Mouse (Mus musculus): ENCODE measurements around the gene Esrrg.

- TF ChIP-seq POLR2A (IDR thresholded peaks at IDR 0.05; ENCODE audit: insufficient read depth, low read depth, low read length) (no peak), CTCF (IDR thresholded peaks at IDR 0.05; ENCODE audit: insufficient read depth, low read depth, low read length) (no peak)
These were observed 598.8 kb downstream of the Esrrg start for GRCm38 (mm10) chr1:188207421-188207820.
